Mouse (Mus musculus) lung, postnatal 0 days (tissue): ENCODE data around the gene Zfp108.

Experiments used
- CTCF ChIP-seq: IDR thresholded peaks from 2 replicates; pipeline ENCODE4 v1.5.1; 2016; ENCODE audit warnings: antibody characterized with exemption, mild to moderate bottlenecking
- EP300 ChIP-seq: IDR thresholded peaks from 2 replicates; pipeline ENCODE4 v1.6.1; 2016; ENCODE audit warnings: antibody characterized with exemption, mild to moderate bottlenecking, control low read depth

- TF ChIP-seq EP300, result no peak
- TF ChIP-seq CTCF, result no peak
Observed at GRCm38 (mm10) chr7:24270288-24270672, 15.7 kb downstream of the Zfp108 start, which contains the start of gene Zfp93.
